Mouse (Mus musculus): ENCODE measurements around the gene Pagr1b. TPM values are rescaled to one million over a fixed set of nuclear protein-coding genes. Genes with fewer than 3 reads are reported as not detected.
A peak's percentile ranks its signal among the peaks of the same experiment; 100 is the strongest.

Pagr1b gene
- total RNA-seq, 2 experiments from 2014 or later, result 0.97 TPM; not detected in 1

DNA sequence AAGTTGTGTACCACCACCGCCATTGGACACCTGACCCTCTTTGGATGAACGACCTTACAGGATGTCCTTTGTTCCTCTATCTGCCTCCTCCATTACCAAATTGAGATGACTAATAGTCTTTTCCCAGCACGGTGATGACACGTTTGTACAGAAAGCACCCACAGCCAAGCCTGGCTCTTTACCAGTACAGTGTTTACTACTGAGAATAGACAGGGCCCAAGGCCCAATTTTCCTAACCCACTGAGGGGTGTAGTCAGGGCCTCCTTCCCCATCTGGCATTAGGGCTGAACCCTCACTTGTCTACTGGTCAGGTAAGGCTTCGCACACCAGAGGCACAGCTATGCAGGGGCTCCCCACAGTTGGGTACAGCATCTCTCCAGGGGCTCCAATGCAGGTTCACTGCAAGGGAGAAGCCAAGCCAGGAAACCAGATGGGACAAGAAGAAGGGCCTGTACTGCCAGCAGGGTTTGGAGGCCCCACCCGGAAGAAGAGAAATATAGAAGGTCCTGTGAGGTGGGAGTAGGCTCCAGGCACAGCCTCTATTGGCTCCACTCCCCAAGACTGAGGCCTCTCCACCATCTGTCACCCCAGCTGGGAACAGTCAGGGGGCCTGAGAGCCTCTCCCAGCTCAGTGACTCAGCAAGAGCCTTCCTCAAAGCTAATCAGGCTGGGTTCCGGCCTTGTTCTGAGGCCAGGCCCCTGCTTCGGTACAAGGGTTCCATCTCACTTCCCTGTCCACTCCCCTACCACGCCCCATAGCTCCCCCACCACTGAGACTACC, 7.9 kb downstream of the Pagr1b start:
- intact Hi-C loops (cut with DNase I; ENCODE audit: low total_unique reads), result no loop called here
- peak; percentile 76 for DNase-seq

DNA sequence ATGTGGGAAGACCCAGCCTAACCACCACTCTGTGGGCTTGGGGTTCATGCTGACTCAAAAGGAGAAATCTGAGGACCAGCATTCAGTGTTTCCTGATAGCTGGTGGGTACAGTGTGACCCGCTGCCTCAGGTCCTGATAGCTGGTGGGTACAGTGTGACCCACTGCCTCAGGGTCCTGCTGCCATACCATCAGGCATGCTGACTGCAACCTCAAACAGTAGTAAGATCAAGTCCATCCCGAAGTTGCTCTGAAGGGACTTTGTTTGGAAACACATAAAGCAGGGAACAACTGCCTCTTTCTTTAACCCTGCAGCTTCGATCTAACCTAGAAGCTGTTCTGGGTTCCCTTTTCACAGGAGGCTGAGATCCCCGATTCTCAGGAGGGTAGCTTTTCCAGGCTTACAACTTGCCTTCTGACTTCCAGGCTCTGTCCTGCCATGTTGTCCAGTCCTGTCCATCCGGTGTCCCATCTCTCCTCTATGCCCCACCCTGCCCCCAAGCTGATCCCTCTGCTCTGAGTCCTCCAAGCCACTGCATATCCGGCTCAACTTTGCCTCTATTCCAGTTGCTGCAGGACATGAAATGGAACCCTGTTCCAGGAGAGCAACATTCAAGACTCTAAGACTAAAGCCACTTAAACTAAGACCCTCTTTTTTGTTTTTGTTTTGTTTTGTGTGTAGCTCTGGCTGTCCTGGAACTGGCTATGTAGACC, 8.8 kb downstream of the Pagr1b start:
- no peak for DNase-seq
- intact Hi-C loops (cut with DNase I; ENCODE audit: low total_unique reads), result no loop called here

DNA sequence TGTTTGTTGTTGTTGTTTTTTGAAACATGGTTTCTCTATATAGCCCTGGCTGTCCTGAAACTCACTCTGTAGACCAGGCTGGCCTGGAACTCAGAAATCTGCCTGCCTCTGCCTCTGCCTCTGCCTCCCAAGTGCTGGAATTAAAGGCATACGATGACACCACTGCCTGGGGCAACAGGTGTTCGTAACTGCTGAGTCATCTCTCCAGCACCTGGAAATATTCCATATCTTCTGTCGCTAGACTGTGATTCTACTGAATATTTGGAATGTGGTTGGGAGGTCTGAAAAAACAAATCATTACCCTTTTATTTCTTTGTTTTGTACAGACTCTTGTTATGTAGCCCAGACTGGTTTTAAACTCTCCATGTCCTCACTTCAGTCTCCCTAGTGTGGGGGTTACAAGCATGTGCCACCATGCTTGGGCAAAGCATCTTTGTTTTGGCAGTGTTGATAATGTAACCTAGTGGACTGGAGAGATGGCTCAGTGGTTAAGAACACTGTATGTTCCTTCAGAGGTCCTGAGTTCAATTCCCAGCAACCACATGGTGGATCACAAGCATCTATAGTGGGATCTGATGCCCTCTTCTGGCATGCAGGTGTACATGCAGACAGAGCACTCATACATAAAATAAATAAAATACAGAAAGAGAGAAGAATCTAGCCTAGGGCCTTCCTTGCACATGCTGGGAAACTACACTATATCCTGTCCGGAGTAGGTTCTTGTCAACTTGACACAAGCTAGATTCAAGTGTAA, 12.0 kb downstream of the Pagr1b start:
- DNase-seq, result no peak
- intact Hi-C loops (cut with DNase I; ENCODE audit: low total_unique reads), result no loop called here

DNA sequence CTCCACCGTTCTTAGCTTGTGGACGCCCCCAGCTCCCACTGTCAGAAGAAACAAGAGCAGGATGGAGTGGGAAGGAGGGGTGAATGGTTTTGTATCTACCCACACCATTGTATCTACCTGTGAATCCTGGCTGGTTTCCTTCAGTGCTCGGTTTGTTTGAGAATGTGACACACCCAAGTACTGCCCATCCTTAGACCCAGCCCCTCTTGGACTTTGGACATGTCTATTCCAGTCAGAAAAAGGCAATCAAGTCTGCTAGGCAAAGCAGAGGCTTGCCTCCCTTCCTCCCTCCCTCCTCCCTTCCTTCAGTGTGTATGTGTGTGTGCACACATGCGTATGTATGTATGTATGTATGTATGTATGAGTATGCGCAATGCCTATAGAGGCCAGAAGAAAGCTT, 12.7 kb downstream of the Pagr1b start:
- no peak for DNase-seq
- intact Hi-C loops (cut with DNase I; ENCODE audit: low total_unique reads), result no loop called here

DNA sequence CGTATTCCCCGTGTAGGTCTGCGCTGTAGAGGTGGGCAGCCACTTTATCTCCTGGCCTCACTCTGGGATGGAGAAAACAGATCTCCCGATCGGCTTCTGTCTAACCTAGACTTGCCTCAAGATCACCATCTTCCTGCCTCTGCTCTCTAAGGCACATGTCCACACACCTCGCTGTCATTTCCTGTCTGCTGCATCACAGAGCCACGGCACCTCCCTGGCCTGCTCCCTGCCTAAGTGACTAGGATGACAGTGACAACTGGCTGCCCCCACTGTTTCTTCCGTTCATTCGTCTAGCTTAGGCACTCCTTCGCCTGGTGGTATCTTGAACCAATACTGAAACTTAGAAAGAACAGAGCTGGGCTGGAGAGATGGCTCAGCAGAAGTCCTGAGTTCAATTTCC, 16.7 kb downstream of the Pagr1b start:
- DNase-seq, result no peak
- intact Hi-C loops (cut with DNase I; ENCODE audit: low total_unique reads), result no loop called here

DNA sequence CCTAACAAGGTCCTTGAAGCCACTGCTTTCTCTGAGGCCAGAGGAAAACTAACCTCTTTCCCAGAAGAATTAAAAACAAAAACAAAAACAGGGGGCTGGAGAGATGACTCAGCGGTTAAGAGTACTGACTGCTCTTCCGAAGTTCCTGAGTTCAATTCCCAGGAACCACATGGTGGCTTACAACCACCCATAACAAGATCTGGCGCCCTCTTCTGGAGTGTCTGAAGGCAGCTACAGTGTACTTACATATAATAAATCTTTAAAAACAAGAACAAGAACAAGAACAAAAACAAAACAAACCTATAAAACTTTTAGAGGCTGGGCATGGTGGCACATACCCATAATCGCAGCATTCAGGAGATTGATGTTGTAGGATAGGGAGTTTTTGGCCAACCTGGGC, 19.8 kb downstream of the Pagr1b start:
- DNase-seq, result no peak
- intact Hi-C loops (cut with DNase I; ENCODE audit: low total_unique reads), result no loop called here

DNA sequence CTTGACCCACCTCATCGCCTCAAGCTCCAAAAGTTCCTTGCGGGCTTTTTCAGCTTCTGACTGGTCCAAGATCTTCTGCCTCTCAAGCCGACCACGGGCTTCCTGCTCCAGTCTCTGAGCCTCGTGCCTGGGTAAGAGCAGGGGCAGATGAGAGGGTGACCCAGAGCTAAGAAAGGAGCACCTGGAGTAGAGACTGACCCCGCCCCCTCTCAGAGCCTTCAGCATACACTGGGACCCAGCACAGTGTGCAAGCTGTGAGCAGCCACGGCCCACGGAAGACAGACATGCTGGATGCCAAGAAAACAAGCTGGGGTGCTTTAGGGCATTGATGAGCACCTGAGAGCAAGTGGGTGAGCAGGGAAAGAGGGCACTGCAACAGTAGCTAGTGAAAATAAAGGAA, 27.5 kb downstream of the Pagr1b start:
- no peak for DNase-seq
- intact Hi-C loops (cut with DNase I; ENCODE audit: low total_unique reads), result loop anchor here (10.0 kb wide), 1 partner anchor 116 kb away; no protein-coding TSS in a partner anchor

DNA sequence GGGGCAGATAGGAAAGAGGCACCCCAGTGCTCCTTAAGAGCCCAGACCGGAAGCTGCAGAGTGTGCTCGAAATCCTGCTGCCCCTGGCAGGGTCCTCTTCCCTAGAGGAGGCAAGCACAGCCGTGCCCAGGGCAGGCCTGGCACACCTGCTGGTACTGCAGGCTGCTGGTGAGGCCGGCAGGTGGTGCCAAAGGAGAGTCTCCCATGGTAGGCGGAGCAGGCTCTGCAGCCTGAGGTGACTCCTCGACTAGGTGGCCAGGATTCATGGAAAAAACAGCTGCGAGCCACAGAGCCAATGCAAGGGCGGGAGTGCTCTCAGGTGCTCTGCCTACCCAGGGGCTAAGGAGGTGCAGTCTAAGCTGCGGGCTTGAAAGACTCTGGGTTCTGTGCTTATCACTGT, 30.0 kb downstream of the Pagr1b start:
- intact Hi-C loops (cut with DNase I; ENCODE audit: low total_unique reads), result loop anchor here (10.0 kb wide), 1 partner anchor 118 kb away; no protein-coding TSS in a partner anchor
- DNase-seq, result peak; percentile 72

DNA sequence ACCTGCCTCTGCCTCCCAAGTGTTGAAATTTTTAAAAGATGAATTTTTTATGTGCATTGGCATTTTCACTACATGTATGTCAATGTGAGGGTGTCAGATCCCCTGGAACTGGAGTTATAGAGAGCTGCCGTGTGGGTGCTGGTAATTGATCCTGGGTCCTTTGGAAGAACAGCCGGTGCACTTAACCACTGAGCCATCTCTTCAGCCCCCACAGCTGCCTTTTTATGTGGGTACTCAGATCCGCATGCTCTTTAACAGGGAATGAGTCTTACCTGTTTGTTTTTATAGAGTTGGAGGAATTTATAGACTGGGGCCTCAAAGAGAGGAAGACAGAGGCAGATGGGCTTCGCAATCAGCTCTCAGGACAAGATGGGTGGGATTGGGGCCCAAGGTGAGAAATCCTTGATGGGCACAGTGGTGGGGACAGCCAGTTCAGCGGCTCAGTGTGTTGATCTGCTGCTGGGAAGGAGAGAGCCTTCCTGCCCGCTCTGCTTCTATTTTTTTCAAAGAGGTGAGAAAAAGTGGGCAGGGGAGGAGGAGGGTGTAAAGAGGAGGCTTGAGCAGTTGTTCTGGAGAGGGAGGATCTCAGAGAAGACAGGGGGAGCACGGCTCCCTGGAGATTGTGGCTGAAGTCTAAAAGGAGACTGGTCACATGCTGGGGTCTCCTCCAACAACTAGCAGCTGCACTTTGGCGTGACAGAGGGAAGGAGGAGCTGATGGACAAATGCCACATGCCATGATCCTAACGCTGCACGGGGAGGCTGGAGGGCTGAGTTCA, 31.4 kb downstream of the Pagr1b start:
- intact Hi-C loops (cut with DNase I; ENCODE audit: low total_unique reads), result loop anchor here (10.0 kb wide), 1 partner anchor 120 kb away; no protein-coding TSS in a partner anchor
- peak; percentile 21 for DNase-seq

DNA sequence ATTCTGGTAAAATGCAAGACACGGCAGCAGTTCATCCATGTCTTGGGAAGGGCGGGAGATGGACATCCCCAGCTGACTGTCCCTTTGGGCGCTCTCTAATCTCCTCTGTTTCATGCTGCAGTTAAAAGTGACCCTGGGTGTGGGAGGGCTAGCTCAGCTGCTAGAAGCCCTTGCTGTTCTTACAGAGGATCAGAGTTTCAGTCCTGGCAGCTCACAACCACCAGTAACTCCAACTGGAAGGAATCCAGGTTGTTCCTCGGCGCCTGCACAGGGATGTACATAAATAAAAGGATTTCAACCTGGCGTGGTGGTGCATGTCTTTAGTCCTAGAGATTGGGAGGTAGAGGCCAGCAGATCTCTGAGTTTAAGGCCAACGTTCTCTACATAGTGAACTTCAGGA, 33.2 kb downstream of the Pagr1b start:
- intact Hi-C loops (cut with DNase I; ENCODE audit: low total_unique reads), result loop anchor here (10.0 kb wide), 1 partner anchor 122 kb away; no protein-coding TSS in a partner anchor
- DNase-seq, result no peak

DNA sequence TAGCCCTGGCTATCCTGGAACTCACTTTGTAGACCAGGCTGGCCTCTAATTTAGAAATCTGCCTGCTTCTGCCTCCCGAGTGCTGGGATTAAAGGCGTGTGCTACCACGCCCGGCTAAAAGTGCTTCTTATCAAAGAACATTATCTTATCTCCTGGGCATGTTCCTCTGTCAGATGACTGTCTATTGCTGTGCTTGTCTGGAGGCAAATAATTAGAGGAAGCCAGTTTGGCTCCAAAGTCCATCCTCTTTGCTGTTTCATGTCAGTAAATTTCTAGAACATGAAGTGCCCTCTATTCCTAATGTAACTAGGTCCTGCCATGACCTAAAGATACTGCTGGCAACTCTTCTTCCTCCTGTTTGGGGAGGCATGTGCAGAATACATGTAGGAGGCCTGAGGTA, 34.2 kb downstream of the Pagr1b start:
- intact Hi-C loops (cut with DNase I; ENCODE audit: low total_unique reads), result loop anchor here (10.0 kb wide), 1 partner anchor 123 kb away; no protein-coding TSS in a partner anchor
- DNase-seq, result no peak

DNA sequence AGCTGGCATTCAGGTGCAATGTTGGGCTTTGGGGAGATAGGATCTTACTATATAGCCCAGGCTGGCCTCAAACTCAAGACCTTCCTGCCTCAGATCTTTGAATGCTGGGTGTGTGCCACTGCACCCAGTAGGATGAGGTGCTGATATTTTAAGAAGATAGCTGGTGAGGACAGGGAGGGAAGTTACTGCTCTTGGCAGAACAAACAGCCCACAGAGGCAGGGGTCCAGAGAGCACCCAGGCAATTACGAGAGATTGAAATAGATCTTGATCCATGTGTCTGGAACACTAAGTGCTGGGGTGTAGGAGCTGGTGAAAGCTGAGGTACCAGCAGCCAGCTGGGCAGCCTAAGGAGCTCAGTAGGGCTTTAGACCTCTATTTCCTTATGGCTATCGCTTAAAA, 34.7 kb downstream of the Pagr1b start:
- no peak for DNase-seq
- intact Hi-C loops (cut with DNase I; ENCODE audit: low total_unique reads), result loop anchor here (10.0 kb wide), 1 partner anchor 123 kb away; no protein-coding TSS in a partner anchor

DNA sequence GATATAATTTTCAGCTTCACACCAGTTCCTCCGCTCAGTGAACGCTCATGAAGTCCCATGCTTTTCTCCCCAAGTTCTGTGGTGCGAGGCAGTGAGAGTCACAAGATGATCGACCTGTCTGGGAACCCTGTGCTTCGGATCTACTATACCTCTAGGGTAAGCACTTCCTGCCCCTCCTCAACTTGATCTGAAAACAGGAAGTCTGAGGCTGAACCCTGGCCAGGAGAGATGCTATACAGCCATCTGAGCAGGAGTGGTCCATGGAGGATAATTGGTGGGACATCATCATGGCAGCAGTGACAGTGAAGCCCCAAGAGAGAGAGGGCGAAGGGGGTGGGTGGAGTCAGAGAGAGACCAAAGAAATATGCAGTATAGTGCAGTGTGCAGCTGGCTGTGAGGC, 37.4 kb downstream of the Pagr1b start:
- intact Hi-C loops (cut with DNase I; ENCODE audit: low total_unique reads), result no loop called here
- DNase-seq, result no peak

DNA sequence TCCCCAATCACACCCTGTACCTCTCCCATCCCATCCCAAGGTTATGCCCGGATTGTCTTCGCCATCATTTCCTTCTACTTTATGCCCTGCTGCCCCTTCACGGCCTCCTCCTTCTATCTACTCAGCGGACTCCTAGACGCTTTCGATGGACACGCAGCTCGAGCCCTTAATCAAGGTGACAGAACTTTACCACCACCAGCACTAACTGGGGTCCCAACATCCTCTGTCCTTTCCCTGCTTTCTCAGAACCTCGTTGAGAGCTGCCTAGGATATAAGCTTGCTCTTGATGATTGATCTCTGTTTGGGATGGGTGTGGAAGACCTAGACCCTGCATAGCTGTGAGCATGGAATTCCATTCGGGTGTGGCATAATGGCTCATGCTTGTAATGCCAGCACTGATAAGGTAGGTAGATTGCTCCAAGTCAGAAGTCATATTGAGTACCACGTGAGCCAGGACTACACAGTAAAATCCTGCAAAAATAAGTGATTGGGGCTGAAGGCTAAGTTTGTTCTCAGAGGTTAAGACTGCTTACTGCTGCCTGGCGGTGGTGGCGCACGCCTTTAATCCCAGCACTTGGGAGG, 39.3 kb downstream of the Pagr1b start:
- DNase-seq, result no peak
- intact Hi-C loops (cut with DNase I; ENCODE audit: low total_unique reads), result no loop called here

DNA sequence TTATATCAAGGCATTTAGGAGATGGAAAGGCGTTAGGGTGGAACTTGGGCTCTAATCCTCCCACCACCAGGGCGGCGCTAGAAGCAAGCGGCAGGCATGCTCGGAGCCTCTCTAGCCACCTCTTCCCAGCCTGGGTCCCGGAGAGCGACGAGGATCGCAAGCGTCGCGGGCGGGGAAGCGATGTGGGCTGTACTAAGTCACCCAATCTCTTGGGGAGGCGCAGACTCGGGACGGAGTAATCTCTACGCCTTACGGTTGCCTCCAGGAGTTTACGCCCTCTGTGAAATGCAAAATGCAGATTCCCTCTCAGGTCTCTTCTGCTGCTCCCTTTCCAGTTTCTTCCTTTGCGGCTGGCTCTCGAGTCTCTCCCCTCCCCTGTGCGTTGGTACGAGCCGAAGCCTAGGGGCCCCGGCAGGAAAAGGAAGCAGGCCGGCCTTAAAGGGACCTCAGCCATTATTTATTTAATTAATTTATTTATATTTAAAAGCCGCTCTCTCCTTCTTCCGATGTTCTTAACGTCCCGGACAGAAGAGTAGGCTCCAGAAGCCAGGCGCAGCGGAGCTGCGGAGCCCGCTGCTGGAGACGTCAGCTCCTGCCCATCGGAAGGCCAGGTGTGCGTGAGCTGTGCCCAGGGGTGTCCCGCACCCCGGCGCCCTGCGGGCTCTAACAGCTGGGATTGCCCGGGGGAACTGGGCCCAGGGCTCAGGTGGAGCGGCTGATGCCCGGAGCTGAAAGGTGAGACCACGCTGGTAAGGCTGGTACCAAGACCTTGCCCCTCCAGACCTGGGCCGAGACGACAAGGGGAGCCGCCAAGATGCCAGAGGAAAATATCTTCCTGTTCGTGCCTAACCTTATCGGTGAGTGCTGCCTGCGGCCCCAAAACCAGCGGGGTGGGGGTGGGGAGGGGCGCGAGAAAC, 40.1 kb downstream of the Pagr1b start, which contains the start of gene Cdiptos:
Cdiptos (minus strand) TSS at position 149 of the 917 bp plus-strand sequence.
- intact Hi-C loops (cut with DNase I; ENCODE audit: low total_unique reads), result no loop called here
- DNase-seq, result peak; percentile 96

DNA sequence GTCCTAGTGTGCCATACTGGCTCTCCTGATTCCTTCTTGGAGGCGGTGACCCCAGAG, 40.6 kb downstream of the Pagr1b start, which contains the start of gene Cdipt:
Cdipt (plus strand) TSS at position 22 of the 57 bp plus-strand sequence.
- no peak for DNase-seq
- intact Hi-C loops (cut with DNase I; ENCODE audit: low total_unique reads), result no loop called here

DNA sequence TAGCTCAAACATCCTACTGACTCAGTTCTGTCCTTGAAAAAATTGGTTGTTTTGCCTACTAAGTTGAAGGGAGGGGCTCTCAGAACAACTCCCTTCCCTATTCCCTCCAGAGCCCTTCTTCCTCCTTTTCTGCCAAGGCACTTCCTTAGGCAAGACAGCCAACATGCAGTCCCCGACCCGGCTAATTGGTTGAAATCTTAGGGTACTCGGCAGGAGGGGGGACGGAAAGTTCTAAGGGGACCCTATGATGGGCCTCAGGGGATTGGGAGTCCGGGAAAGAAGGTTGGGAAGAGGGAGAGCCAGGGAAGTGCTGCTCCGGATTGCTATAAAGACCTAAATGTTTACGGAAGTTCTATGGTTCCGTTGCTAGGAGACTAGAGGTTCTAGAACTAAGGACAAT, 40.8 kb downstream of the Pagr1b start:
- intact Hi-C loops (cut with DNase I; ENCODE audit: low total_unique reads), result no loop called here
- DNase-seq, result no peak

DNA sequence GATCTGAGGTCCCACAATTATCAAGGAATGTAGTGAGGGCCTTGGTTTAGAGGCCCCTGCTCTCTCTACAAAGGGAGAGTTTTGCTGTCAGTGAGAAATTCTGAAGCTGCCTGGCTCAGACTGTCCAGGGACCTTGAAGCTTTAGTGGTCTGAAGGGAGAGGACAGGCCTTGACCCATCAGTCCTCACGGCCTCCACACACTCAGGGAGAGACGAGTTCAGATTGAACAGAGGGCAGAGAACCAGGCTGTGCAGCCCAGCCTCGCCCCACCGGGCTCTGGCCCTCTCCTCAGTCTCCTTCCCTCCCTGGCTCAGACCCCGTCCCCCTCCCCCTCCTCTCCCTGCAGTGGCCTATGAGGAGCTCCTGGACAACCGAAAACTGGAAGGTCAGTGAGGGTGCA, 48.9 kb downstream of the Pagr1b start:
- no peak for DNase-seq
- intact Hi-C loops (cut with DNase I; ENCODE audit: low total_unique reads), result no loop called here
